Comparison of ENCODE assay signal across 8 mouse cellular contexts in genomic region chr11:75532340-75533277, GRCm38 (mm10). TPM values are rescaled to one million over a fixed set of nuclear protein-coding genes. Genes with fewer than 3 reads are reported as not detected.
A peak's percentile ranks its signal among the peaks of the same experiment; 100 is the strongest.
DNase-seq lines count a peak whose midpoint lies in the region; ATAC-seq and TF ChIP-seq lines count a peak whose summit lies in the region.

No protein-coding gene starts in this region.

- intact Hi-C loops in gastrocnemius, adult 2 months (cut with DNase I), result no loop called here

- no peaks in the 10 kb centered on the region for H3K27me3 ChIP-seq in hindbrain, embryonic 15.5 days
- peaks cover 11% of the 10 kb centered on the region for H3K27me3 ChIP-seq in liver, embryonic 16.5 days (ENCODE audit: control insufficient read depth, insufficient read depth, low read depth, low read length)

- H3K36me3 ChIP-seq in hindbrain, embryonic 15.5 days, result no peaks in the 10 kb centered on the region
- H3K36me3 ChIP-seq in liver, embryonic 16.5 days (ENCODE audit: control insufficient read depth, insufficient read depth), result no peaks in the 10 kb centered on the region

- peak overlapping the region; percentile 98 for H3K4me2 ChIP-seq in hindbrain, embryonic 15.5 days
- peak overlapping the region; percentile 100 for H3K4me2 ChIP-seq in liver, embryonic 16.5 days (ENCODE audit: low read depth, low read length)

- peak overlapping the region; percentile 92 for H3K9ac ChIP-seq in hindbrain, embryonic 15.5 days
- peak overlapping the region; percentile 86 for H3K9ac ChIP-seq in liver, embryonic 16.5 days (ENCODE audit: low read depth, low read length)

- peak overlapping the region; percentile 98 for H3K27ac ChIP-seq in gastrocnemius, adult 2 months
- peak overlapping the region; percentile 99 for H3K27ac ChIP-seq in hindbrain, embryonic 15.5 days (replicated peaks)
- H3K27ac ChIP-seq in liver, embryonic 16.5 days (ENCODE audit: low read length), result peak overlapping the region; percentile 88; the same call in 1 of the 2 replicates

- peak; percentile 61 for DNase-seq in gastrocnemius, adult 2 months
- no peak for DNase-seq in gastrocnemius, adult 8-10 months (ENCODE audit: low spot score in 2 of 2)
- peak; percentile 59 to 60 for DNase-seq in cerebellum, postnatal 36 days
- DNase-seq in right cerebral cortex, adult 2 months (ENCODE audit: low spot score in 2 of 2), result peak; percentile 38 to 60
- no peak for DNase-seq in urinary bladder, postnatal 4 days (ENCODE audit: low spot score in 2 of 2)

- WGBS in hindbrain, embryonic 15.5 days, result 8% methylated on average over 38 of the region's 38 CpGs
- 5% methylated on average over 38 of the region's 38 CpGs for WGBS in liver, embryonic 16.5 days (ENCODE audit: insufficient replicate concordance)

- peak overlapping the region; percentile 94 for H3K4me3 ChIP-seq in gastrocnemius, adult 2 months
- H3K4me3 ChIP-seq in hindbrain, embryonic 15.5 days, result peak overlapping the region; percentile 80
- H3K4me3 ChIP-seq in liver, embryonic 16.5 days (ENCODE audit: low read depth, low read length), result peak overlapping the region; percentile 79

- H3K4me1 ChIP-seq in hindbrain, embryonic 15.5 days (replicated peaks), result peaks cover 53% of the 10 kb centered on the region
- H3K4me1 ChIP-seq in liver, embryonic 16.5 days (ENCODE audit: control insufficient read depth, low read depth, low read length), result peaks cover 26% of the 10 kb centered on the region

- TF ChIP-seq CTCF in gastrocnemius, adult 2 months (IDR thresholded peaks at IDR 0.05), result no peak

- ATAC-seq in CD4-positive, CD25-positive, alpha-beta regulatory T cell, adult 4 months, result peak; percentile 46
- ATAC-seq in hindbrain, embryonic 15.5 days (ENCODE audit: low FRiP score, low read depth), result peak; percentile 16; the same call in 1 of the 2 replicates
- ATAC-seq in liver, embryonic 16.5 days (ENCODE audit: low read depth), result no peak

- H3K9me3 ChIP-seq in hindbrain, embryonic 15.5 days, result no peaks in the 10 kb centered on the region
- H3K9me3 ChIP-seq in liver, embryonic 16.5 days (replicated peaks; ENCODE audit: control insufficient read depth, low read length), result no peaks in the 10 kb centered on the region

RNA-seq across cellular contexts. Expression of gene Slc43a2, which starts 1.1 kb away (rescaled TPM):
- total RNA-seq in gastrocnemius, adult 2 months (2021), result 10 to 100 TPM; 19.0 to 41.6 TPM
- 10 to 100 TPM; 22.0 to 28.2 (median 24.4) TPM for total RNA-seq in gastrocnemius, adult 8-10 months (2022)
- polyA plus RNA-seq in CD4-positive, CD25-positive, alpha-beta regulatory T cell, adult 4 months (2017; shearing (Covaris generic)), result 10 to 100 TPM; 17.3 to 27.2 TPM
- polyA plus RNA-seq in hindbrain, embryonic 15.5 days (2015; fragmentation: Nextera tagmentation; extraction: Ambion mirVana), result 15.2 and 17.6 TPM in 2 replicates
- polyA plus RNA-seq in liver, embryonic 16.5 days (2015; fragmentation: Nextera tagmentation; extraction: Ambion mirVana), result 4.4 and 4.5 TPM in 2 replicates

RNA-seq across cellular contexts. Expression of gene Scarf1, which starts 19.3 kb away (rescaled TPM):
- total RNA-seq in gastrocnemius, adult 2 months (2021), result 1 to 10 TPM; 2.4 to 5.7 TPM
- total RNA-seq in gastrocnemius, adult 8-10 months (2022), result 1 to 10 TPM; 1.6 to 2.8 (median 2.1) TPM
- under 1 TPM; 0.85 to 0.91 TPM for polyA plus RNA-seq in CD4-positive, CD25-positive, alpha-beta regulatory T cell, adult 4 months (2017; shearing (Covaris generic))
- polyA plus RNA-seq in hindbrain, embryonic 15.5 days (2015; fragmentation: Nextera tagmentation; extraction: Ambion mirVana), result 4.0 and 4.5 TPM in 2 replicates
- polyA plus RNA-seq in liver, embryonic 16.5 days (2015; fragmentation: Nextera tagmentation; extraction: Ambion mirVana), result 2.5 and 3.4 TPM in 2 replicates

RNA-seq across cellular contexts. Expression of gene Rilp, which starts 22.7 kb away (rescaled TPM):
- total RNA-seq in gastrocnemius, adult 2 months (2021), result 10 to 100 TPM; 33.4 to 41.9 TPM
- 10 to 100 TPM; 28.7 to 34.0 (median 30.9) TPM for total RNA-seq in gastrocnemius, adult 8-10 months (2022)
- polyA plus RNA-seq in CD4-positive, CD25-positive, alpha-beta regulatory T cell, adult 4 months (2017; shearing (Covaris generic)), result under 1 TPM in 1 of 2 experiments, not detected in 1; 0.56 TPM
- polyA plus RNA-seq in hindbrain, embryonic 15.5 days (2015; fragmentation: Nextera tagmentation; extraction: Ambion mirVana), result 2.7 and 3.1 TPM in 2 replicates
- 3.8 and 4.7 TPM in 2 replicates for polyA plus RNA-seq in liver, embryonic 16.5 days (2015; fragmentation: Nextera tagmentation; extraction: Ambion mirVana)

RNA-seq across cellular contexts. Expression of gene Prpf8, which starts 46.0 kb away (rescaled TPM):
- total RNA-seq in gastrocnemius, adult 2 months (2021), result 10 to 100 TPM; 69.3 to 76.7 TPM
- total RNA-seq in gastrocnemius, adult 8-10 months (2022), result 10 to 100 TPM; 73.7 to 90.1 (median 78.3) TPM
- 10 to 100 TPM; 37.0 to 42.3 TPM for polyA plus RNA-seq in CD4-positive, CD25-positive, alpha-beta regulatory T cell, adult 4 months (2017; shearing (Covaris generic))
- 51.2 and 54.6 TPM in 2 replicates for polyA plus RNA-seq in hindbrain, embryonic 15.5 days (2015; fragmentation: Nextera tagmentation; extraction: Ambion mirVana)
- 24.1 and 25.3 TPM in 2 replicates for polyA plus RNA-seq in liver, embryonic 16.5 days (2015; fragmentation: Nextera tagmentation; extraction: Ambion mirVana)

RNA-seq across cellular contexts. Expression of gene Pitpna, which starts 55.3 kb away (rescaled TPM):
- 100 to 1,000 TPM; 151 to 206 TPM for total RNA-seq in gastrocnemius, adult 2 months (2021)
- 100 to 1,000 TPM; 153 to 214 (median 207) TPM for total RNA-seq in gastrocnemius, adult 8-10 months (2022)
- polyA plus RNA-seq in CD4-positive, CD25-positive, alpha-beta regulatory T cell, adult 4 months (2017; shearing (Covaris generic)), result 10 to 100 TPM; 22.1 to 42.5 TPM
- polyA plus RNA-seq in hindbrain, embryonic 15.5 days (2015; fragmentation: Nextera tagmentation; extraction: Ambion mirVana), result 120 and 124 TPM in 2 replicates
- 23.8 and 25.4 TPM in 2 replicates for polyA plus RNA-seq in liver, embryonic 16.5 days (2015; fragmentation: Nextera tagmentation; extraction: Ambion mirVana)

Comparison
In these comparisons a context has a peak if more than half of its experiments do, and no peak if none do; other contexts are left out.
1. DNase-seq: peak in gastrocnemius, adult 2 months (single experiment), cerebellum, postnatal 36 days (2 of 2) and right cerebral cortex, adult 2 months (2 of 2); none in gastrocnemius, adult 8-10 months (0 of 2) and urinary bladder, postnatal 4 days (0 of 2).
2. Peak in every context shown above with its lines, with median percentiles within 50 percentile points of each other: H3K27ac ChIP-seq and H3K4me3 ChIP-seq.